Mouse (Mus musculus) left cerebral cortex, postnatal 25 days (tissue): Measurements from ENCODE around the gene Hes5. TPM values are rescaled to one million over a fixed set of nuclear protein-coding genes. Genes with fewer than 3 reads are reported as not detected.
A peak's percentile ranks its signal among the peaks of the same experiment; 100 is the strongest.

ENCODE experiments used
- DNase-seq, 2 experiments: peaks; one replicate each; pipeline ENCODE4 v3.0.0; 2022; ENCODE audit warnings: low spot score in 2 of 2, mixed read lengths in 1 of 2
- intact Hi-C: fragments of 180-260 bp; cut with DNase I; formaldehyde crosslinking; loops from one replicate; pipeline ENCODE4 v1.15.1; 2025
- total RNA-seq, 2 experiments: library from RNA; stranded (reverse); gene quantifications; 2 replicates each; pipeline ENCODE4 v1.2.3; 2021

Gene Hes5
- 10 to 100 TPM; 35.8 to 41.3 TPM for total RNA-seq

- peak; percentile 65 to 69 for DNase-seq
- intact Hi-C loops: loop anchor here (10.0 kb wide), 1 partner anchor 284 kb away; the partner anchor contains the start of gene Faap20
These were observed at the start of gene Hes5 for GRCm38 (mm10) chr4:154960690-154961225. Gene Hes5 (plus strand): TSS chr4:154960923.

GRCm38 (mm10) chr4:154911644-154912043, 49.1 kb upstream of the Hes5 start:
- intact Hi-C loops: no loop called here
- DNase-seq: no peak

DNA sequence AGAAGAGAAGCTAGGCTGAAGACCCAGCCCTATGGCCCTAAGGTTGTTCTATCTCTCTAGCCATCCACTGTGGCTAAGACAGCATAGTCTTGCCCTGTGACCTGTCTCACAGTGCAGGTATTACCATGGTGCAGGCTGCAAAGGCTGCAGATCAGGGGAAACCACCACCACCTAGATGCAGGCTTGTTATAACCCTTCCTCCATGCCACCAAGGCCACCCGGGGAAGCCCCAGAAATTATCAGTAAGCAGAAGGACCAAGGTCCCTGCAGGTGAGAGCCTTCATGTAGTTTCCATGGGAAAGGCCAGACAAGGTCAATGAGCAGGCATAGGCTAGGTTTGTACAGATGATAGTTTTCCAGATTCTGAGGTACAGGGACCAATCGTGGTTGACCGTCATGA, 46.9 kb upstream of the Hes5 start:
- no peak for DNase-seq
- intact Hi-C loops: no loop called here

DNA sequence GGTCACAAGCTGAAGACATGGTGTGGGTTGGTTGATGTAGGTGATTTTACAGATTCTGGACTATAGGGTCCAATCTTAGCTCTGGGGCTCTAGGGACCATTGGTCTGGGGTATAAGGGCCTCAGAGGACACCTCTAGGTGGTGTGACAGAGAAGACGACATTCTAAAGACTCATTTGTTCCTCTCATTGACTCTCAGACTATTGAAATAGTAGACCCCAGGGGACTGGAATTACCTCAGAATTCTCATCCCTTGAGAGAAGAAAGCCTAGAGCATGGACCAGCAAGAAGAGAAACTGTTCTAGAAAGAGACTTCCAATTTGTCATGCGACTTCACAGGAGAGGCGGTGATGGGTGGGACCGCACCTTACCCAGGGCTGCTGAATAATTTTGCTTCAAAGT, 46.5 kb upstream of the Hes5 start:
- intact Hi-C loops: no loop called here
- DNase-seq: no peak

- no peak for DNase-seq
- intact Hi-C loops: loop anchor here (5.0 kb wide), 1 partner anchor 272 kb away; no protein-coding TSS in a partner anchor
These were observed 46.0 kb upstream of the Hes5 start for GRCm38 (mm10) chr4:154914707-154915106.

DNA sequence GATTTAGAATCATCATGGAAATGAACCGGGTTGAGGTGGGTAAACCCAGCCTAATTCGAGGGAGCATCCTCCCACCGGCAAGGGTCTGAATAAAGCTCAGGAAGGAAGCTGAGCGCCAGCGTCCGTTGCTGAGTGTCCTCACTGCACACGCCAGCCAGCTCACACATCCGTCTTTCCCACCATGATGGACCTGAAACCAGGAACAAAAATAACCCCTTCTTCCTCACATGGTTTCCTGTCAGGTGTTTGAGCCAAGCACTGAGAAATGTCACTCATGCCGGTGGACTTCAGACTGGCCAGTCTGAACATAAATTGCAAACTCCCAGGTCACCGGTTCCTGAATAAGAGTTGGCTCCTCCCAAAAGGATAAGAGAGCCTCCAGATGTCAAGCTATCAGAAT, 45.4 kb upstream of the Hes5 start:
- intact Hi-C loops: loop anchor here (5.0 kb wide), 1 partner anchor 273 kb away; no protein-coding TSS in a partner anchor

DNA sequence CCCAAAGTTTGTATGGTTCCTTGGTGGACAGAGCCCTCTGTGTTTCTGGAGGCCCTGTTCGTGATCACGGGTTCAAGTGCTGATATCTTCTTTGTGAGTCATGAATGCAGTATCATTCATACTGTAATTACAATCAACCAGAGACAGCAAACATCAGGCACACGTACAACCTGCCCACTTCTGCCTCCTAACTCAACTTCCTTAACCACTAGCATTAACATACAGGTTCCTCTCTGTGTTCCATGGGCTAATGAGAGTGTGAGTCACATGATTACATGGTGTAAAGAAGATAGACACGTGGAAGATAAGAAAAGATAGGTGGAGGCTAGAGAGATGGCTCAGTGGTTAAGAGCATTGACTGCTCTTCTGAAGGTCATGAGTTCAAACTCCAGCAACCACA, 44.1 kb upstream of the Hes5 start:
- intact Hi-C loops: loop anchor here (5.0 kb wide), 1 partner anchor 274 kb away; no protein-coding TSS in a partner anchor
- no peak for DNase-seq

More for the DNA sequence above, 45.4 kb upstream of the Hes5 start:
- DNase-seq: no peak

- intact Hi-C loops: no loop called here
- DNase-seq: no peak
These were observed 38.4 kb upstream of the Hes5 start for GRCm38 (mm10) chr4:154922291-154922690.

DNA sequence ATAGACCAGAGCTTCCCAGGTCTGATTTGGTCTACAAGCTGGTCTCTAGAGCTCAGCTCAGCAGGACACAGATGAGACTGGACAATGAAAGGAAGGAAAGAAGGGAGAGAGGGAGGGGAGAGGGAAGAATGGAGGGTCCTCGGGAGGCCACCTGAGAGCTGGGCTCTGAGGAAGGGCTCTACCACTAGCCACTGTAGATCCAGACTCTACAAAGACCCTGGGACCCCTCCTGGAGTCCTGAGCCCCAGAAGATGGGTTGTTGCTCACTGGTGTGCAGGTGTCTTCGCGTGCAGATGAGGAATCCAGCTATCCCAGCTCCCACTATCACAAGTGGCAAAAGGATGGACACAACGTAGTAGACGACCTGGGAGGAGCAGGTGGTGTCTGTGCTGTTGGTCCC, 37.8 kb upstream of the Hes5 start:
- no peak for DNase-seq
- intact Hi-C loops: no loop called here

GRCm38 (mm10) chr4:154925413-154925812, 35.3 kb upstream of the Hes5 start:
- intact Hi-C loops: no loop called here

GRCm38 (mm10) chr4:154926969-154927898, 33.5 kb upstream of the Hes5 start:
- intact Hi-C loops: no loop called here
- DNase-seq: no peak

More at GRCm38 (mm10) chr4:154925413-154925812, 35.3 kb upstream of the Hes5 start:
- DNase-seq: no peak

DNA sequence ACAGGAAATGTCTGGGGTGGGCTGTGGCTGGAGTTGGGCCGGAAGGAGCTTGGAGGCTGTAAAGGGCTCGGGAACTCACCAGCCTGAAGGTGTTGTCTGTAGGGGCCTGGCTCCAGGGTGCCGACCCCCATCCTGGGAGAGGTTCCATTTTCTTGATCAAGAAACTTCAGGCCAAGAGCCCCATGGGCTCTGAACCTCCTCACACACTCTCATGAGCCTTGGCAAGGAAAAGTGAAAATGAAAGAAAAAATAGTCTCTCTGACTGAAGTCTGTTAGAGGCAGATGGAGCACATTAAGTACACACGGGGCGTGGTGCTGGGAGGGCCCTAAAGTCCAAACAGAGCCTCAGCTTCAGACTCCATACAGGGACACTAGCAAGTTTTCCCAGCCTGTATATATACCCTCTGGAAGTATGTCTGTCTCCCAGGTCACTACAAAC, 32.8 kb upstream of the Hes5 start:
- intact Hi-C loops: no loop called here
- no peak for DNase-seq

- no peak for DNase-seq
- intact Hi-C loops: no loop called here
These were observed 32.2 kb upstream of the Hes5 start, which contains the start of gene Tnfrsf14 for GRCm38 (mm10) chr4:154928395-154929087. Gene Tnfrsf14 (minus strand): TSS chr4:154928563.

DNA sequence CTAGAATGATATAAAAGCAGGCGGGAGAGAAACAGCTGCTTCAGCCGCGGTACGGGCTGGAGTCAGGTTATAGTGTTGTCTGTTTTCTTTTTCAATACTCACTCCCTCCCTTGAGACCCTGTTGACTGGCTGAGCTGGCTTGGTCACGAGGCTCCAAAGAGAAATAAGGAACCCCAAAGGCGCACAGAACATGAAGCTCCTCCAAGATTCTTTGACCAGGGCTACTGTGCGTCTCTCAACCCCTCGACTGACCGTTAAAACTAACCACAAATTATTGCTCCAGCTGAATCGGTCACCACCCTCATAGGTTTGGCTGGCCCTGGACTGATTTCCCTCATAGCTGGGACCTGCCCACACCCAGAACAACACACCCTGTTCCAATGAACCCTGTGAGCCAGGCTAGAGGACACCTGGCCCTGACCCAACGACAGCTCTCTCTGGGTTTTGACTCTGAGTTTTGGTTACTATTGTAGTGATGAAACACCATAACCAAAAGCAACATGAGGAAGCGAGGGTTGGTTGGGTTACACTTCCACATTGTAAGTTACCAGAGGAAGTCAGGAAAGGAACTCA, 31.5 kb upstream of the Hes5 start:
- intact Hi-C loops: no loop called here
- DNase-seq: no peak

- DNase-seq: no peak
- intact Hi-C loops: no loop called here
These were observed 27.3 kb upstream of the Hes5 start for GRCm38 (mm10) chr4:154933306-154933907.

DNA sequence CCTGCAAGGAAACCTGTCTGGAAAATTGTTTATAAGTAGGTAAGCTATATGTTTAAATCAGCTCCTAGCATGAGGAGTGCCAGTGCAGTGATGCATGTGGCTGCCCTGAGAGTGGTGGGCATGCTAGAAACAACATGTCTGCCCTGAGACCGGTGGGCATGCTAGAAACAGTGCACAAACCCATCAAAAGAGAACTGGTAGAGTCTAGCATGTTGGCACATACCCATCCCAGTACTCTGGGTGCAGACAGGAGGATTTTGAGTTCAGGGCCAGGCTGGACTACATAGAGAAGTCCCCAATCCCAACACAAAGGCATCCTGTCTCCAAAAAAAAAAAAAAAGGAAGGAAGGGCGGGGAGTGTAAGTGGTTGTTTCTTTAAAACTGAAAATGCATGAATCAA, 25.9 kb upstream of the Hes5 start:
- DNase-seq: no peak
- intact Hi-C loops: no loop called here

DNA sequence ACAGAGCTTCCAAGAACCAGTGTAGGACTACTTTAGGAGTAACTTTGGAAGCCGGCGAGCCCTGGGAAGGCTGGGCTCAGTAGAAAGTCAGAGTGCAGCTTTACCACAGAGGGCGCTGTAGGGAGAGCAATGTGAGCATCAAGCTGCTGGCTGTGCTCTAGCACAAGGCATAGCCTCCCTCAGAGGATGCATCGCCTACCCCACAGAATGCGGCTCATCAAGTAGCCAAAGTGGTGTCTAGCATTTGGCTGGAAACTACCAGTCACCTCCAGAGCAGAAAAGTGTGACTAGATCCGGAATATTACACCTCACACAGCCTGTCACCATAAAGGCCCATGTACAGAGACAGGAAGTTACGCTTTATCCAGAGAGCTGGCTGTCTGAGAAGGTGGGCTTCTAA, 24.9 kb upstream of the Hes5 start:
- intact Hi-C loops: no loop called here
- no peak for DNase-seq

- no peak for DNase-seq
- intact Hi-C loops: no loop called here
These were observed 24.0 kb upstream of the Hes5 start for GRCm38 (mm10) chr4:154936542-154937255.

GRCm38 (mm10) chr4:154937746-154938145, 23.0 kb upstream of the Hes5 start:
- intact Hi-C loops: no loop called here
- DNase-seq: no peak
